21 mouse cellular contexts compared by ENCODE assay signal in genomic region chr16:92083771-92084453, GRCm38 (mm10). TPM values are rescaled to one million over a fixed set of nuclear protein-coding genes. Genes with fewer than 3 reads are reported as not detected.
"Had no signal": no experiment of that assay in that cellular context is flagged by ENCODE, and none has a peak within 500 bp of the region (broad histone marks: within the 10 kb centered on the region; RNA-seq: fewer than 3 reads in every experiment).

No protein-coding gene starts in this region.

- H3K9ac ChIP-seq: limb, embryonic 13.5 days; liver, embryonic 14.5 days; liver, postnatal 0 days; lung, embryonic 14.5 days had no signal

- DNase-seq: kidney, postnatal 25 days; layer of hippocampus, adult 9-11 months; liver, postnatal 0 days; lung, embryonic 14.5 days; lung, postnatal 4 days; midbrain, embryonic 14.5 days; thymus, adult 18-20 months; thymus, postnatal 36 days had no signal

- H3K9me3 ChIP-seq: limb, embryonic 10.5 days; limb, embryonic 13.5 days had no signal

- H3K27me3 ChIP-seq: limb, embryonic 13.5 days had no signal

- H3K4me3 ChIP-seq: layer of hippocampus, adult 2 months; limb, embryonic 10.5 days; limb, embryonic 13.5 days had no signal

- H3K27ac ChIP-seq: kidney, postnatal 0 days; layer of hippocampus, adult 2 months; limb, embryonic 10.5 days; limb, embryonic 13.5 days; liver, embryonic 14.5 days had no signal

- ATAC-seq: liver, postnatal 0 days; lung, postnatal 0 days had no signal

- H3K4me2 ChIP-seq: limb, embryonic 13.5 days; liver, embryonic 11.5 days; lung, embryonic 14.5 days; midbrain, embryonic 11.5 days had no signal

RNA-seq across cellular contexts. Expression of gene Gm49711, which starts 25.8 kb away (rescaled TPM):
- polyA plus RNA-seq: large intestine, adult 2 months; liver, embryonic 14.5 days; liver, postnatal 0 days; lung, embryonic 14.5 days; midbrain, embryonic 11.5 days; neural tube, embryonic 11.5 days; small intestine, adult 2 months; stomach, embryonic 16.5 days; testis, adult 2 months had no signal
